Mouse (Mus musculus) monocyte, adult 5-6 weeks (primary cell): Measurements from ENCODE around the gene 3830406C13Rik. TPM values are rescaled to one million over a fixed set of nuclear protein-coding genes. Genes with fewer than 3 reads are reported as not detected.

Source experiments
- total RNA-seq: library from RNA; stranded (forward); fragments of 200-1000, 200-491, 200-594 nt; gene quantifications from 3 replicates; pipeline ENCODE4 v1.2.3, GENCODE M21; 2017

3830406C13Rik gene
- total RNA-seq, 1 experiment from 2014 or later: 24.0 TPM

Other genes with a start within 250 kb of the 3830406C13Rik start
- not detected in 3 replicates for gene Gm49355, start 197 bp upstream of the 3830406C13Rik start, total RNA-seq
- gene Fezf2, start 64.0 kb downstream of the 3830406C13Rik start, total RNA-seq: not detected in 3 replicates